Mouse (Mus musculus): ENCODE measurements around the gene Timm10b. TPM values are rescaled to one million over a fixed set of nuclear protein-coding genes. Genes with fewer than 3 reads are reported as not detected.
A peak's percentile ranks its signal among the peaks of the same experiment; 100 is the strongest.

Timm10b gene
- polyA plus RNA-seq, 1 experiment from 2014 or later: 151 TPM

GRCm38 (mm10) chr7:105634272-105634920 is 5.5 kb upstream of the Timm10b start:
- Histone ChIP-seq H3K27me3 (ENCODE audit: control insufficient read depth, insufficient read depth, low read length) (no peaks in the 10 kb centered on the region), H3K9ac (ENCODE audit: low read length) (no peak overlapping the region), H3K4me2 (ENCODE audit: low read depth) (peak overlapping the region; percentile 59), H3K9me3 (ENCODE audit: control insufficient read depth, low read length) (no peaks in the 10 kb centered on the region), H3K4me1 (ENCODE audit: control insufficient read depth, insufficient read depth, low read length) (0 out of 2 replicates have a peak, but pooled peaks cover 9% of the 10 kb centered on the region), H3K36me3 (ENCODE audit: control insufficient read depth, insufficient read depth, low read length) (peaks cover 2% of the 10 kb centered on the region; the same call in 1 of the 2 replicates), H3K27ac (ENCODE audit: low read depth, low read length) (no peak overlapping the region), H3K4me3 (ENCODE audit: low read depth, low read length) (no peak overlapping the region)
- ATAC-seq (ENCODE audit: insufficient read depth, low FRiP score, low TSS enrichment) (no peak), DNase-seq (ENCODE audit: low spot score) (no peak)
- 58% methylated on average over 9 of the region's 9 CpGs for WGBS

GRCm38 (mm10) chr7:105635726-105636125 is 4.1 kb upstream of the Timm10b start:
- H3K4me1 ChIP-seq (ENCODE audit: control insufficient read depth, insufficient read depth, low read length): 0 out of 2 replicates have a peak, but pooled peaks cover 11% of the 10 kb centered on the region

GRCm38 (mm10) chr7:105638776-105639175 is 1.1 kb upstream of the Timm10b start:
- no peak for DNase-seq (ENCODE audit: low spot score)
- 90% methylated on average over 6 of the region's 6 CpGs for WGBS
- ATAC-seq (ENCODE audit: insufficient read depth, low FRiP score, low TSS enrichment): no peak
- H3K9me3 ChIP-seq (ENCODE audit: control insufficient read depth, low read length): no peaks in the 10 kb centered on the region
- peaks cover 2% of the 10 kb centered on the region; the same call in 1 of the 2 replicates for H3K36me3 ChIP-seq (ENCODE audit: control insufficient read depth, insufficient read depth, low read length)
- no peak overlapping the region for H3K27ac ChIP-seq (ENCODE audit: low read depth, low read length)
- H3K4me3 ChIP-seq (ENCODE audit: low read depth, low read length): no peak overlapping the region
- no peaks in the 10 kb centered on the region for H3K27me3 ChIP-seq (ENCODE audit: control insufficient read depth, insufficient read depth, low read length)
- H3K9ac ChIP-seq (ENCODE audit: low read length): no peak overlapping the region
- H3K4me2 ChIP-seq (ENCODE audit: low read depth): no peak overlapping the region
- peaks cover 11% of the 10 kb centered on the region for H3K4me1 ChIP-seq (ENCODE audit: control insufficient read depth, insufficient read depth, low read length)

More at GRCm38 (mm10) chr7:105635726-105636125, 4.1 kb upstream of the Timm10b start:
- Histone ChIP-seq H3K4me2 (ENCODE audit: low read depth) (no peak overlapping the region), H3K4me3 (ENCODE audit: low read depth, low read length) (no peak overlapping the region), H3K27me3 (ENCODE audit: control insufficient read depth, insufficient read depth, low read length) (no peaks in the 10 kb centered on the region), H3K27ac (ENCODE audit: low read depth, low read length) (no peak overlapping the region), H3K9me3 (ENCODE audit: control insufficient read depth, low read length) (no peaks in the 10 kb centered on the region), H3K9ac (ENCODE audit: low read length) (no peak overlapping the region), H3K36me3 (ENCODE audit: control insufficient read depth, insufficient read depth, low read length) (peaks cover 2% of the 10 kb centered on the region; the same call in 1 of the 2 replicates)
- DNase-seq (ENCODE audit: low spot score): no peak
- ATAC-seq (ENCODE audit: insufficient read depth, low FRiP score, low TSS enrichment): no peak
- WGBS: 100% methylated on average over 2 of the region's 2 CpGs

- ATAC-seq (ENCODE audit: insufficient read depth, low FRiP score, low TSS enrichment) (no peak), DNase-seq (ENCODE audit: low spot score) (no peak)
- Histone ChIP-seq H3K4me1 (ENCODE audit: control insufficient read depth, insufficient read depth, low read length) (peaks cover 11% of the 10 kb centered on the region), H3K9me3 (ENCODE audit: control insufficient read depth, low read length) (no peaks in the 10 kb centered on the region), H3K27ac (ENCODE audit: low read depth, low read length) (no peak overlapping the region), H3K4me2 (ENCODE audit: low read depth) (peak overlapping the region; percentile 77), H3K36me3 (ENCODE audit: control insufficient read depth, insufficient read depth, low read length) (peaks cover 2% of the 10 kb centered on the region; the same call in 1 of the 2 replicates), H3K27me3 (ENCODE audit: control insufficient read depth, insufficient read depth, low read length) (no peaks in the 10 kb centered on the region), H3K9ac (ENCODE audit: low read length) (peak overlapping the region; percentile 79; the same call in 1 of the 2 replicates), H3K4me3 (ENCODE audit: low read depth, low read length) (peak overlapping the region; percentile 75)
- 84% methylated on average over 9 of the region's 9 CpGs for WGBS
Measured at GRCm38 (mm10) chr7:105639304-105639703, 552 bp upstream of the Timm10b start.

- Histone ChIP-seq H3K4me1 (ENCODE audit: control insufficient read depth, insufficient read depth, low read length) (peaks cover 11% of the 10 kb centered on the region), H3K9me3 (ENCODE audit: control insufficient read depth, low read length) (no peaks in the 10 kb centered on the region), H3K27me3 (ENCODE audit: control insufficient read depth, insufficient read depth, low read length) (no peaks in the 10 kb centered on the region), H3K4me2 (ENCODE audit: low read depth) (peak within 1 kb of the TSS; percentile 77), H3K9ac (ENCODE audit: low read length) (peak within 1 kb of the TSS; percentile 79), H3K27ac (ENCODE audit: low read depth, low read length) (peak within 1 kb of the TSS; percentile 62), H3K36me3 (ENCODE audit: control insufficient read depth, insufficient read depth, low read length) (peaks cover 2% of the 10 kb centered on the region; the same call in 1 of the 2 replicates), H3K4me3 (ENCODE audit: low read depth, low read length) (peak within 1 kb of the TSS; percentile 75)
- under 1% methylated on average over 45 of the region's 45 CpGs for WGBS
- peak; percentile 95 for DNase-seq (ENCODE audit: low spot score)
- peak; percentile 96 for ATAC-seq (ENCODE audit: insufficient read depth, low FRiP score, low TSS enrichment)
Measured at GRCm38 (mm10) chr7:105640233-105640893, 507 bp downstream of the Timm10b start, which contains the start of the genes Arfip2 and Gm45799. Arfip2 (minus strand) TSS chr7:105640416. Gm45799 (plus strand) TSS chr7:105640552.

GRCm38 (mm10) chr7:105640894-105641255 is 1.0 kb downstream of the Timm10b start:
- ATAC-seq (ENCODE audit: insufficient read depth, low FRiP score, low TSS enrichment): no peak; the same call in 1 of the 2 replicates
- Histone ChIP-seq H3K36me3 (ENCODE audit: control insufficient read depth, insufficient read depth, low read length) (peaks cover 2% of the 10 kb centered on the region; the same call in 1 of the 2 replicates), H3K27ac (ENCODE audit: low read depth, low read length) (peak overlapping the region; percentile 62), H3K9ac (ENCODE audit: low read length) (peak overlapping the region; percentile 72), H3K4me1 (ENCODE audit: control insufficient read depth, insufficient read depth, low read length) (peaks cover 11% of the 10 kb centered on the region), H3K9me3 (ENCODE audit: control insufficient read depth, low read length) (no peaks in the 10 kb centered on the region), H3K4me3 (ENCODE audit: low read depth, low read length) (peak overlapping the region; percentile 75), H3K27me3 (ENCODE audit: control insufficient read depth, insufficient read depth, low read length) (no peaks in the 10 kb centered on the region), H3K4me2 (ENCODE audit: low read depth) (peak overlapping the region; percentile 77)
- DNase-seq (ENCODE audit: low spot score): no peak
- under 1% methylated on average over 18 of the region's 18 CpGs for WGBS

GRCm38 (mm10) chr7:105641936-105642335 is 2.1 kb downstream of the Timm10b start:
- no peak overlapping the region for H3K4me2 ChIP-seq (ENCODE audit: low read depth)
- no peak overlapping the region; the same call in 1 of the 2 replicates for H3K4me3 ChIP-seq (ENCODE audit: low read depth, low read length)
- no peaks in the 10 kb centered on the region; the same call in 1 of the 2 replicates for H3K36me3 ChIP-seq (ENCODE audit: control insufficient read depth, insufficient read depth, low read length)
- DNase-seq (ENCODE audit: low spot score) (no peak), ATAC-seq (ENCODE audit: insufficient read depth, low FRiP score, low TSS enrichment) (no peak)
- peaks cover 11% of the 10 kb centered on the region for H3K4me1 ChIP-seq (ENCODE audit: control insufficient read depth, insufficient read depth, low read length)
- H3K27me3 ChIP-seq (ENCODE audit: control insufficient read depth, insufficient read depth, low read length): no peaks in the 10 kb centered on the region
- no peak overlapping the region for H3K9ac ChIP-seq (ENCODE audit: low read length)
- no peaks in the 10 kb centered on the region for H3K9me3 ChIP-seq (ENCODE audit: control insufficient read depth, low read length)
- no peak overlapping the region for H3K27ac ChIP-seq (ENCODE audit: low read depth, low read length)
- 52% methylated on average over 3 of the region's 3 CpGs for WGBS

GRCm38 (mm10) chr7:105650639-105651435 is 11.0 kb downstream of the Timm10b start, which contains the start of gene Dnhd1:
Dnhd1 (plus strand) TSS chr7:105650827.
- Histone ChIP-seq H3K9ac (ENCODE audit: low read length) (0 out of 2 replicates have a peak within 1 kb of the TSS, but pooled peaks have one; percentile 35), H3K27ac (ENCODE audit: low read depth, low read length) (no peak within 1 kb of the TSS), H3K4me2 (ENCODE audit: low read depth) (peak within 1 kb of the TSS; percentile 55), H3K4me1 (ENCODE audit: control insufficient read depth, insufficient read depth, low read length) (peaks cover 3% of the 10 kb centered on the region; the same call in 1 of the 2 replicates), H3K9me3 (ENCODE audit: control insufficient read depth, low read length) (no peaks in the 10 kb centered on the region), H3K4me3 (ENCODE audit: low read depth, low read length) (peak within 1 kb of the TSS; percentile 30), H3K27me3 (ENCODE audit: control insufficient read depth, insufficient read depth, low read length) (no peaks in the 10 kb centered on the region), H3K36me3 (ENCODE audit: control insufficient read depth, insufficient read depth, low read length) (no peaks in the 10 kb centered on the region)
- DNase-seq (ENCODE audit: low spot score) (peak; percentile 78), ATAC-seq (ENCODE audit: insufficient read depth, low FRiP score, low TSS enrichment) (peak; percentile 92)
- WGBS: 2% methylated on average over 17 of the region's 17 CpGs

Measured in neural tube, embryonic 11.5 days (tissue).